In the genomic region with DNA sequence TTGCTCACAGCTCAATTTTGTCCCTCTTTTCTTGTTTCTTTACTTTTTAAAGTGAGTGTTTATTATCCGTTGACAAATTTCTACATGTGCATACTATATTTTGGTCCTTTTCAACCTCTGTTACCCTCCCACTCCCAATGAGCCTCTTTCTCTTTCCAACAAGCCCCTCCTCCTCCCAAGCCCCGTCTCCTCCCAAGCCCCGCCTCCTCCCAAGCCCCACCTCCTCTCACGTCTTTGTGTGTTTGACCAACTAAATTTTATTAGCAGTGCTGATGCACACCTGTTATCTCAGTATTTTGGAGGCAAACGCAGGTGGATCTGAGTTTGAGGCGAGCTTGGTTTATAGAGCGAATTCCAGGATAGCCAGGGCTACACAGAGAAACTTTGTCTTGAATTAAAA, we compare ENCODE assay signal across 12 mouse cellular contexts.
"Had no signal": no experiment of that assay in that cellular context is flagged by ENCODE, and none has a peak within 500 bp of the region (broad histone marks: within the 10 kb centered on the region; RNA-seq: fewer than 3 reads in every experiment).

No protein-coding gene starts in this region.

- ATAC-seq: lung, postnatal 0 days had no signal

- H3K4me2 ChIP-seq: liver, embryonic 11.5 days; liver, embryonic 15.5 days; neural tube, embryonic 12.5 days had no signal

- H3K36me3 ChIP-seq: liver, embryonic 15.5 days; neural tube, embryonic 12.5 days had no signal

- H3K4me1 ChIP-seq: liver, embryonic 15.5 days had no signal

- H3K9ac ChIP-seq: liver, embryonic 15.5 days; neural tube, embryonic 12.5 days had no signal

- DNase-seq: kidney, adult 18-20 months; left cerebral cortex, postnatal 4 days; lung, adult 2 months; lung, postnatal 36 days; midbrain, embryonic 14.5 days; right cerebral cortex, adult 18-20 months; thymus, postnatal 4 days had no signal

- H3K27me3 ChIP-seq: liver, embryonic 15.5 days; neural tube, embryonic 12.5 days had no signal

- H3K27ac ChIP-seq: layer of hippocampus, adult 2 months; liver, embryonic 15.5 days; neural tube, embryonic 12.5 days had no signal

- H3K9me3 ChIP-seq: liver, embryonic 15.5 days; neural tube, embryonic 12.5 days had no signal

- H3K4me3 ChIP-seq: layer of hippocampus, adult 2 months; liver, embryonic 15.5 days; neural tube, embryonic 12.5 days had no signal
